Mouse (Mus musculus): Measurements from ENCODE around the gene Ramp3. TPM values are rescaled to one million over a fixed set of nuclear protein-coding genes. Genes with fewer than 3 reads are reported as not detected.

Gene Ramp3
- total RNA-seq (2021) = 10 to 100 TPM; 16.6 to 20.8 TPM

DNA sequence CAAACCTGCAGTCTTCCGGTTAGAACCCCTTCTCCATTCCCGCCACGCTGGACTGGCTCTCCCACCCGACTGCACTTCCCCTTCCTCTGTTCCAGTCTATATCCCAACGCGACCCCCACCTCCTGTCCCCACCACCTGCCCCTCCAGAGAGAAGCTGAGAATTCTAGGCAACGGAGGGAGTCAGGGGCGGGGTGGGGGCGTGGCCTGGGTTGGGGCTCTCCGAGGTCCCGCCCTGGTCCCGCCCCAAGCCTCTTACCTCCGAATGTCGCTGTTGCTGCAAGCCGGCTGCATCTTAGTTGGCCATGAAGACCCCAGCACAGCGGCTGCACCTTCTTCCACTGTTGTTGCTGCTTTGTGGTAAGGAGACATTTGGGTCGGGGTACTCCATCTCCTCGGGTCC lies at the start of gene Ramp3:
Ramp3 (plus strand) TSS at position 251 of the 400 bp plus-strand sequence.
- intact Hi-C loops (cut with DNase I) = loop anchor here (10.0 kb wide), 2 partner anchors 507 to 537 kb away; partner anchors contain the start of gene Igfbp1
- peak; percentile 77 for DNase-seq

DNA sequence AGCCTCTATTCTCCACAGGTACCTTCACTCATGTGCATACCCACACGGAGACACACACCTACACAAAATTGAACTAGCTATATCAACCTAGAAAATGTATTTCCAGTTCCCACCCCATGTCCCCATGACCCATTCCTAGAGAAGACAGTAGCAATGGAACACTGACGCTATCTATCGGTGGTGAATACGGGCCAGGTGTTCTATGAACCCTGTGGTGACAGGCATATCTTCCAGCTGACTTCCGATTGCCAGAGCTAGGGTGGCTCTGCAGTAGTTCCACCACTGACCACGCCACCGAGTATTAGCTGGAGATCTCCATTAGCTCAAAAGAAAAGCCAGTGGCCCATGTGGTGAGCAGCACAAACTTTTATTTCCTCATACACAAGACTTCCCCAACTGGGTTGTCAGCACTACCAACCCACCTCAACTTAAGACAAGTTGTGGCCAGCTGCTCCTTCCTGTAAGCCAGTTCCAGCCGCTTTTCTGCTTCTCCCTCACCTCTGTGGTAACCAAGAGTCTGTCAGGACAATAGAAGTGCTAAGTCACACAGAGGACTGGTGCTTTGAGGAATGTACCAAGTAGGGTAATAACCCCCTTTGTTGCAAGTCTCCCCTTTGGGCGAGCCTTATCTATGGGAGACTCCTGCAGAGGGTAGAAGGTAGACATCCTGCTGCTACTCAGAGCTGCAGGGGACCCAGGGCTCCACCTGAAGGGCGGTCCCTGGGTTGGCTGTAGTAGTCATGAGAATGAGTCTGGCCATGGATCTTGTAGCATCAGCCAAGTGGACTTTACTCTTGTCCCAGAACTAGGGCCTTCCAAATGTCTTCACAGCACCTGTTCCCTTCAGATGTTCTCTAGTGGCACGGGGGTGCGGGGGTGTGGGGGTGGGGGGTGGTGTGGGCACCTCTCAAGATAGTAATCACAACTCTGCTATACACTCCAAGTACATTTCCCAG lies 42.8 kb upstream of the Ramp3 start:
- DNase-seq = no peak
- intact Hi-C loops (cut with DNase I) = no loop called here

DNA sequence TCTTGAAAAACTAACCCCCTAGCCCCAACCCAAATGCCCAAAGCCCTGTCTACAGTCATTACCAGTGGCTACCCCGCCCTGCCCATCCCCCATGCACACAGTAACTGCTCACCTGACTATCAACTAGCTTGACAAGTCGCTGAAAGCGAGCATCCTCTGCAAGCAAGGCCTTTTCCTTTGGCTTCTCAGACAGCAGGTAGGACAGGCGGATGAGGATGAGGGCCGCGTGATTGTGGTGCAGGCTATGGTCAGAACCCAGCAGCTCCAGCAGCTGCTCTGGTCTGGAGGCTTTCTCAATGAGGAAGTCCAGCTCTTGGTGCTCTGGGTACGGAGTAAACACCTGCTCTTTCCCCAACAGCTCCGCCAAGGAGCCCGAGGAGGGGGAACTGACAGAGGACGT lies 34.6 kb upstream of the Ramp3 start:
- intact Hi-C loops (cut with DNase I) = no loop called here

DNA sequence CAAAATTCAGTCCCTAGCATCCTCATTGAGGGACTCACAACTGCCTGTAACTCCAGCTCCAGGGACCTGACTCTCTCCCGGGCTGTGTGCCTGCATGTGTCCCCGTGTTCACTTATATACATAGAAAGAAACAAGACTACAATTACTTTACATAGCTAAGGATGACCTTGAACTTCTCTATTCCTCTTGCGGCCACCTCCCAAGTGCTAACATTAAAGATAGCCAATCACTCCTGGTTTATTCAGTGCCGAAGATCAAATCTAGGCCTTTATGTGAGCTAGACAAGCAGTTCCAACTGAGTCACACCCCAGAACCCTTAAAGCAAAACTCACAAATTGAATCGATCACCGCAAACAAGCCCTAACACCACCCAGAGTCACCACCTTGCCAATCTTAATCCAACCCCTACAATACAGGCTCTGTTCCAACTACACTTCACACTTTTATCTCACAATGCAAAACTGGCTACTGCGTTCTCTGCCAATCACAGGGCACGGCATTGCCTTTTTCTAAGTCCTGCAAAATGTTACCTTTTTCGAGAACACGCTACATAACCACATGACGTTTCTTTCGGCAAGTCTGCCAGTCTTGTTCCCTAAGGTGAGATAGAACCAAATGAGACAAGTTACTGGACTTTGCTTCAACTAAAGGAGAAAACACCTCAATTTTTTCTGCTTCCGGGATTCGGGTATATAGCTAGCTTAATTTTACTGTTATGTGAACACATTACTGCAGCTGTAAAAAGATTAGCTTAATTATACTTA lies 33.5 kb upstream of the Ramp3 start:
- no peak for DNase-seq
- intact Hi-C loops (cut with DNase I) = no loop called here

More for the DNA sequence above, 34.6 kb upstream of the Ramp3 start:
- DNase-seq = no peak

DNA sequence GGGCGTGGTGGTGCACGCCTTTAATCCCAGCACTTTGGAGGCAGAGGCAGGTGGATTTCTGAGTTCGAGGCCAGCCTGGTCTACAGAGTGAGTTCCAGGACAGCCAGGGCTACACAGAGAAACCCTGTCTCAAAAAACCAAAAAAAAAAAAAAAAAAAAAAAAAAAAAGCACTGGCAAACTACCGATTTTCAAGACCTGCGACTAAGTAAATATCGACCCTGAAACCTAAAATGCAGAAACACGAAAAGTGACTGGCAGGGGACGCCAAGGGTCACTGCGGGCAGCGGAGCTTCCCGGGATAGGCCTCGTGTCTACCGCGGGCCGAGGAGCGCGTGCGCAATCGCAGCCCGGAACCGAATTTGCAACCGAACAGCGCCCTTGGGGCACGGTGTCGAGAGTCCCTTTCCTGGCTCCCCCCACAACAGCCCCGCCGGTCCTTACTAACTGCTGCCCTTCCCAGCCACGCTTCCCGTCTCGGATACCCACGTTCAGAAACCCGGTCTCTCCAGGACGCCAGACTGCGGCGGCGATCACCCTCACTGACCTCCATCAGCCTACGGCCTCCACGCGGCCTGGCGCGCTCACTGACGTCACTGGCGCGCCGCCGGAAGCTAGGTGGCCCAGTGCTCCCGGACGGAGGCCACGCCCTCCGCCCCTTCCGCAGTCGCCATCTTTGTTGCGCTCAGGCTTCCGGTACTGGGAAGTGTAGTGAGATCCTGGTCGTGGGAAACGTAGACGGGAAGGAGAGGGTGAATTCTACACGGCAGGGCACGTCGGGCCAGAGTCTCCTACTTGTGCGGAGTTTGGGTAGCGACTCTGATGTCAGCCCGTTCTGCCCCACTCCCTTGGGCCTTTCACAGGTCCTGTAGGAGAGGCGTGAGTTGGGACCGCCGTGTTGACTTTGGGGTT lies 32.6 kb upstream of the Ramp3 start, which contains the start of gene Tbrg4:
Tbrg4 (minus strand) TSS at position 590 of the 910 bp plus-strand sequence.
- intact Hi-C loops (cut with DNase I) = no loop called here
- DNase-seq = peak; percentile 94

DNA sequence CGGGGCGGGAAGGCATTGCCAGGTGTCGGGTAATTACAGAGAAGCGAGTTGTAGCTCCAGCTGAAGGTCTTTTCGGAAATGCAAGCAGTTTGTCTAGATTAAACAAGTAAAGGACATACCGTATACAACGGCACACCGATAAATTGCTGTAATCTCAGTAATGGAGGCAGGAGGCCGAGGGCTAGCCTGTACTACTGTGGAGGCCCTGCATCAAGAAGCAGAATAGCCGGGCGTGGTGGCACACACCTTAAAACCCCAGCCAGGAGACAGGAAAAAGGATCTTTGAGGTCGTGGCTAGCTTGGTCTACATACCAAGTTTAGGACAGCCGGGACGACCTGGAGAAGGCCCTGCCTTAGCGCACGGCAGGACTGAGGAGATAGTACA lies 31.9 kb upstream of the Ramp3 start:
- intact Hi-C loops (cut with DNase I) = no loop called here
- no peak for DNase-seq

DNA sequence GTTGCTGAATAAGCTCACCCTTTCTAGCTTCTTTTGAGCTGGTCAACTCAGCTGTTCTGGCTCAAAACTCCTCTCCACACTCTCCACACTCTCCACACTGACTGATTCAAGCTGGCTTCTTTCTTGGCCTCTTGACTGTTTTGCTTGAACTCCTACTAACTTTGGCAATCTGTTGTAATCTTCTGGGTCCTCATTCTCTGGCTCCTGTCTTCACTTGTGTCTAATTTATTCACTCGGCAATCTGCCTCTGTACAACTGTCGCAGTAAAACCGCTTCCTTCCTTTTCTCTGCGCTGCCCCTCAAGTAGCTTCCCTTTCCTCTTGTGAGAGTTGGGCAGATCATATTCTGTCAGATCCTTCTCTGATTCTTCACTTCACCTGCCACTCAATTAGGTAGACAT lies 30.6 kb upstream of the Ramp3 start:
- intact Hi-C loops (cut with DNase I) = no loop called here
- DNase-seq = no peak

DNA sequence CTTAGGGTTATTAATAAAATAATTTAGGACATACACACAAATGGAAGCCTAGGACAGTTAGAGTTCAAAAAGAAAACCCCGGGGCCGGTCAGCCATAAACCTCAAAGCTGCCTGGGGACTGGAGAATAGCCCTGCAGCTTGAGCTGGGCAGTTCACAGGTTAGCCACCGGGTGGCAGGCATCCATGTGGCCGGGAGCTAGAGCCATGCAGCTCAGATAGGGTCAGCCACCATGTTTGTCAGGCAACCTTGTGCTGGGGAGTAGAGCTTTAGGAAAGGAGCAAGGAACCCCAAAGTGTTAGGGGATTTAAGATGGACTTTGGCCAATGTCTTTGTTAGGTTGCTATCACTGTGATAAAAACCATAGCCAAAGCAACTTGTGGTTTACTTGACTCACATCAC lies 29.8 kb upstream of the Ramp3 start:
- peak; percentile 68 for DNase-seq
- intact Hi-C loops (cut with DNase I) = no loop called here

DNA sequence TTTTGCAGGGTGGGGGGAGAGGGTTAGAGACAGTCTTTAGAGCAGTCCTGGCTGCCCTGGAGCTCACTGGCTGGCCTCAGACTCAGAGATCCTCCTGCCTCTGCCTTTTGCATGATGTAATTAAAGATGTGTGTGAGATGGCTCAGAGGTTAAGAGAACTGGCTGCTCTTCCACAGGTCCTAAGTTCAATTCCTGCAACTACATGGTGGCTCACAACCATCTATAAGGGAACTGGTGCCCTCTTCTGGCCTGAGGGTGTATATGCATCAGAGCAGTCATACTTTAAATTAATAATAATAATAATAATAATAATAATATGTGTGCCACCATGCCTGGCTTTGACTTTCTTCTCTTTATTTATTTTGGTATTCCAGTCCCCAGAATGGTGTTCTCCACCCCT lies 28.7 kb upstream of the Ramp3 start:
- intact Hi-C loops (cut with DNase I) = no loop called here

DNA sequence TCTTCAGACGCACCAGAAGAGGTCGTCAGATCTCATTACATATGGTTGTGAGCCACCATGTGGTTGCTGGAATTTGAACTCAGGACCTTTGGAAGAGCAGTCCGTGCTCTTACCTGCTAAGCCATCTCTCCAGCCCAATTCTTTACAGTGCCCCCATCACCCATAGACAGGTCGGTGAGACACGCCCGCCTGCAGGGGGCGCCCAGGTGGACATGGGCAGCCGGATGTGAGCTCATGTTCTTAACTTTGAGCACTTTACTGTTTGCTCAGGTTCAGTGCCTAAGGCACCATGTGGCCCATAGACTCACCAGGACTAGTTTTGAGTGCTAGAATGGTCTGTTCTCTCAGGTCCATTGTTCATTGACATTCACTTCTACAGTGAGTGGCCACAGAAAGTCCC lies 22.2 kb upstream of the Ramp3 start:
- no peak for DNase-seq
- intact Hi-C loops (cut with DNase I) = no loop called here

More for the DNA sequence above, 28.7 kb upstream of the Ramp3 start:
- DNase-seq = no peak

DNA sequence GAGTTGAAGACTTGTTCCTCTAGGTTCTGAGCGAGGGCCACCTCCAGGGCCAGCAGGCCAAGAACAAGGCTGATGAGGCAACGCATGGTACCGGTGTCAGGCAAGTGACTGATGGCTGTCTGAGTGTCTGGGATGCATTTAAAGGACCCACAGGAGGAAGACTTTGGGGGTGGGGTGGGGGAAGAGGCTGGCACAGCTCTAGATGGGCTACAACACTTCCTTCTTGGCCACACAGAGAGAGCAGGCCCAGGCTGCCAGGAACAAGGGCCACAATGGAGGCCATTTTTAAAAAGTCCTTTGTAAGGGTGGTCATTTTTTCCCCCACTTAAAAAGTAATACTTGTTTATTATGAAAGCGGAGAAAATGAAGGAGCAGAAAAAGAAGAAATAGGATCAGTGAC lies 19.8 kb upstream of the Ramp3 start, which contains the start of gene Wap:
Wap (minus strand) TSS at position 101 of the 400 bp plus-strand sequence.
- no peak for DNase-seq
- intact Hi-C loops (cut with DNase I) = no loop called here

DNA sequence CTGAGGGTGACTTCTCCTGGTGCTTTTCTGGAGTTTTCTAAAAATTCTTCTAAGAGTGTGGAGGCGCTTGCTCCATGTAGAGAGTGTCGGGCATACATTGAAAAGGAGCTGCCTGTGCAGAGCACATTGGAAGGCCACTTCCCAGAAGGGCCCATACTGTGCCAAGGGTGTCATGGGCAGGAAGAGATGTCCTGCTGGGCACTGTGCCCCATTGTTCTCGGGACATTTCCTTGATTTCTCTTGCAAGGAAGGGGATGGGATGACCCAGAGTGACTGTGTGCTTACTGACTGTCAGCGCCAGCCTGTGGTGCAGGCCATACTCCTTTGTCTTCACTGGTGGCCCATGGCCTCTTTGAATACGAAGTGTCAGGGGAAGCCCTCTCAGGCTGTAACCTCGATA lies 19.2 kb upstream of the Ramp3 start:
- intact Hi-C loops (cut with DNase I) = no loop called here
- DNase-seq = no peak

DNA sequence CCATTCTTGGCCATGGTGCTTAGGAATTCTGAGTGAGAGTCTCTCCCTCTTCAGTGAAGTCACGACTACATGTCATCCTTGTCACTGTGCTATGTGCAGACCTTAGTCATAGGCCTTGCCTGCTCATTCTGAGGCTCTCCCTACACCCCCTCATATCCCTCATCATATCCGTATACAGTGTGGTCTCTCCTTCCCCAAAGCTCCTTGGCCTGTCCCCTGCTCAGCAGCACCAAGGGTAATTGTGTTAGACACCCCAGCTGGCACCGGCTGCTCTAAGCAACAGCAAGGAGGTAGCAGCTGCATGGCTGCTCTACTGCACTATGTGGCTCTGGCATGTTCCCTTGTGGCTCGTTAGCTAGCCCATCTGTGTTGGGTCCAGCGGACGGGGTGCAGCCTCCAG lies 13.8 kb upstream of the Ramp3 start:
- peak; percentile 35 for DNase-seq
- intact Hi-C loops (cut with DNase I) = no loop called here

DNA sequence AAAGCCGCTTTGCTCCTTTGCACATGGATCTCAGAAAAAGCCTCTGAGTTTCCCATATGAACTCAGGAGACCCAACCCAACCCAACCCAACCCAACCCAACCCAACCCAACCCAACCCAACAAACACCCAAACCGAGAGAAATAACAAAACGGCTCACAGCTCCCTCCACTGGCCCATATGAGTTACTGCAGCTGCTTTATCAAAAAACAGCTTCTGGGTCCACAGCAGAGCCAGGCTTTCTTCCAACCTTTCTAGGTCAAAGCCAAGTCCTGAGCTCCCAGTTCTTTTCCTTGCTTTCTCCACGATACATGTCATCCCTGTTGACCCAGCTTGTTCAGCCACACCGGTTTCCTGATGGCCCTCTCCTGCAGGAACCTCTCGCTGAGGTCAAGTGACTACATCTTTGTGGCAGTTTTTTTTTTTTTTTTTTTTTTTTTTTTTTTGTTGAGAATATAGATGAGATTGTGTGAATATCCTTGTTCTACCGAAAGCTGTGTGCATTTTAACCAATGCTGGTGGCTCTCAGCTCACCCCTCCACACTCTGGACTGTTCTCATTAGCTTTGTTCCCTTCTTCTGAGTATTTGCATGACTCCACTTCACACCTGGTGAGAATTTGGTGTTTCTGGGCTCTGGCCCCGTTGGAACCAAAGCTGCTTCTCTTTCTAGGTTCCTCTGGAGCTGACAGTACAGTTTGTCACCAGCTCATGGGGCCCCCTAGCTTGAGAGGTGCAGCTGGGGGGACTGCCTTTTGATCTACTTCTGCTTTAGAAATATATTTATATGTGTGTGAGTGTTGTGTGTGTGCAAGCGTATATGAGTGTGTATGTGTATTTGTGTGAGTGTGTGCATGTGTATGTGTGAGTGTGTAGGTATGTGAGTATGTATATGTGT lies 10.2 kb upstream of the Ramp3 start:
- DNase-seq = no peak
- intact Hi-C loops (cut with DNase I) = no loop called here

DNA sequence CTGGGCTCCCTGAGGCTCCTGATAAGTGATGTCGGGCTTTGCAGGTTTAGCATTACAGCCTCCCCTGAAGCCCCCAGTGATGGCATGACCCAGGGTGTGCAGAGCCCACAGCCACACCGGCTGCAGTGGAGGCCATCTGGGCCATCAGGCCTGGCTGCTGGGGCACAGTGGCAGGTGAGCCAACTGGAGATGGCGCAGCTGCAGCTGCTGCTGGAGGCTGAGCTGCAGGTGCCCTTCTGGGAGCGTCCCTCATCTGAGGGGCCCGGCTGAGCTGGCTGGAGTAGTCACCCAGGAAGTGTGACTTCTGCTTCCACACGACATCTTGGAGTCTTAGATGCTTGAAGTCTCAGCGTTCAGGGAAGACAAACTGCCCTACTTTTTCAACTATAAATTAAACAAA lies 7.8 kb upstream of the Ramp3 start:
- no peak for DNase-seq
- intact Hi-C loops (cut with DNase I) = loop anchor here (10.0 kb wide), 2 partner anchors 514 to 544 kb away; partner anchors contain the start of gene Igfbp1

DNA sequence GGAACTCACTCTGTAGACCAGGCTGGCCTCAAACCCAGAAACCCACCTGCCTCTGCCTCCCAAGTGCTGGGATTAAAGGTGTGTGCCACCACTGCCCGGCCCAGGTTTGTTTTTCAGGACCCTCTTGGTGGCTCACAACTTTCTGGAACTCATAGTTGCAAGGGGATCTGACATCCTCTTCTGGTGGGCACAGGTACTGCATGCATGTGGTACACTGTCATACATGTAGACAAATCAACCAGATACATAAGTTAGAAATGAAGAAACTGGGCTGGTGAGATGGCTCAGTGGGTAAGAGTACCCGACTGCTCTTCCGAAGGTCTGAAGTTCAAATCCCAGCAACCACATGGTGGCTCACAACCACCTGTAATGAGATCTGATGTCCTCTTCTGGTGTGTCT lies 5.3 kb upstream of the Ramp3 start:
- intact Hi-C loops (cut with DNase I) = loop anchor here (10.0 kb wide), 2 partner anchors 512 to 542 kb away; partner anchors contain the start of gene Igfbp1
- peak; percentile 14 for DNase-seq

DNA sequence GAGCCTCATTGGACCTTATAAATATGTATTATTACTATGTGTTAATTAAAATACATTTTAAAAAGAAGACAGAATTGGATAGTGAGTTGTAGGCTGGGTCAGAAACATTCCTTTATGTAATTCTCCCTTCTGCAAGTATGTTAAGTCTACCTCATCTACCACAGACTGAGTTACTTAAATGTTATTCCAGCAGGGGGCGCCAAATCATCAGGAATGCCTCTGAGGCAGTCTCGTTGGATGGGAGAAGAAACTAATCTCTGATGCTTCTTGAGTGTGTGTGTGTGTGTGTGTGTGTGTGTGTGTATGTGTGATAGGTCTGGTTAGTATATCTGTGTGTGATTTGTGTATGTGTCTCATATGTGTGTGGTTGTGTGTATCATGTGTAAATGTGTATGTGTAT lies 3.4 kb upstream of the Ramp3 start:
- intact Hi-C loops (cut with DNase I) = loop anchor here (1.0 to 10.0 kb wide), 3 partner anchors 114 to 540 kb away; partner anchors contain the start of gene Igfbp1
- peak; percentile 88 for DNase-seq

DNA sequence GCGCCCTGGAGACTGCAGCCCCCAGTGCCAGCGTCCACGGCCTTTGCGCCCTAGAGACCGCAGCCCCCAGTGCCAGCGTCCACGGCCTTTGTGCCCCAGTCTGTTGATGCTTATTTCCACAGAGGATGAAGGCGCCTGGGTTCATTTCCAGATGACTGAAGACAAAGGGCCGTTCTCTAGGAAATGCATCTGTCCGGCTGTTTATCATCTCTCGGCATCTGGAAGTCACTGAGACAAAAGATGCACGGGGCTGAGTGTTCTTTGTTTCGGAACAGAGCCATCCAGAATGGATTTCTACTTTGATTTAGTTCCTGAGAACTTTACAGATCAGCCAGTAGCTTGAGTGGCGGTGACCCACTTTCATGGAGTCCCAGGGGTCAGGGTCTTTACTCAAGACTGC lies 2.9 kb downstream of the Ramp3 start:
- DNase-seq = no peak
- intact Hi-C loops (cut with DNase I) = no loop called here

DNA sequence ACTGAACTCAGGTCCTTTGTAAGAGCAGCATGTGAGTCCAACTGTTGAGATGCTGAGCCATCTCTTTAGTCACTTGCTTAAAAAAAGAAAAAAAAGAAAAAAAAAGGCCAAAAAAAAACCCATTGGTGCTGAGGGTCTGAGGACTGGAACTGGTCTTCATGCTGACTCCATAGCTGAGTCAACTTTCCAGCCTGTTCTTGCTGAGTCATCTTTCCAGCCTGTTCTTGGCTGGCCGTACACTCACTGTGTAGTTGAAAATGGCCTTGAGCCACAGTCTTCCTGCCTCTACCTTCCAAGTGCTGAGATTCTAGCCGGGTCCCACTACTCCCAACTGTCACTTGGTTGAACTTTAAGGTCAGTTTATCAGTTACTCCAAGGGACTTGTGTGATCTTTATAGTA lies 8.3 kb downstream of the Ramp3 start:
- no peak for DNase-seq
- intact Hi-C loops (cut with DNase I) = no loop called here

Measured in left cerebral cortex, postnatal 4 days (tissue).